Mouse (Mus musculus) common myeloid progenitor, adult 5-6 weeks (primary cell): ENCODE measurements around the gene Cd59a. TPM values are rescaled to one million over a fixed set of nuclear protein-coding genes. Genes with fewer than 3 reads are reported as not detected.
A peak's percentile ranks its signal among the peaks of the same experiment; 100 is the strongest.

ENCODE experiments used
- ATAC-seq: replicated peaks from 2 replicates; pipeline ENCODE4 v1.8.0; 2016; ENCODE audit warnings: low read depth, mild to moderate bottlenecking, moderate TSS enrichment, inconsistent platforms; ENCODE audit not compliant: poor library complexity, severe bottlenecking
- total RNA-seq: library from RNA; stranded (forward); fragments of 200-1000, 187-1606 nt; gene quantifications from 2 replicates; pipeline ENCODE4 v1.2.3, GENCODE M21; 2017

The Cd59a gene
- total RNA-seq, 1 experiment from 2014 or later, result 11.8 TPM

DNA sequence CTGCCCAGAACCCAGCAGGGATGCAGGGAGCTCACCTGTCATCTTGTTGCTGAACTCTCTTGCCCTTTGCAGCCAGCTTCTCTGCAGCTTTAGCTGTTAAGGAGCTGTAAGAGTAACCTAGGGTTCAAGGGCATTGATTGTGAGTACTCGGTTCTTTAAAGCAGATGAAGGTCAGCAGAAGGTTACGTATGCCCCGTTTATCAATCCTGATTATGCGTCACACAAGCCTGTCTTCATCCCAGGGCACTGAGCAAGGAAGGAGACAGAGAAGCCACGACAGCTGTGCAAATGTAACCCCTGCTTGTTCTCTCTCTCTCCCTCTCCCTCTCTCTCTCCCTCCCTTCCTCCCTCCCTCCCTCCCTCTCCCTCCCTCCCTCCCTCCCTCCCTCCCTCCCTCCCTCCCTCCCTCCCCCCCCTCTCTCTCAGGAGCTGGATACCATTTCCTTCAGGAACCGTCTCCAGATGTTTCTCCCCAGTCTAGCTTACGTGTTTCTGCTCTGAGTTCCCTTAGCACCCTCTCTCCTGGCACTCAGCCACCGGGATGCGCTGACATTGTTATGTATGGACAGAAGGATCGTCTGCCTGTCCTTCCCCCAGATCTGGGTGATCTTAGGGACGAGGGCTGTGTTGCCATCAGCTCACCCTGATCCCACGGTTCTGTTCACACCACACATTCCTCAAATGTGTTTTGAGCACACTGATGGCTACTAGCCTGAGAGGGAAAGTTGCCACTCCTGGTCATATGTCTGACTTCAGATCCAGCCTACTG, 37.6 kb downstream of the Cd59a start:
- ATAC-seq, result no peak

DNA sequence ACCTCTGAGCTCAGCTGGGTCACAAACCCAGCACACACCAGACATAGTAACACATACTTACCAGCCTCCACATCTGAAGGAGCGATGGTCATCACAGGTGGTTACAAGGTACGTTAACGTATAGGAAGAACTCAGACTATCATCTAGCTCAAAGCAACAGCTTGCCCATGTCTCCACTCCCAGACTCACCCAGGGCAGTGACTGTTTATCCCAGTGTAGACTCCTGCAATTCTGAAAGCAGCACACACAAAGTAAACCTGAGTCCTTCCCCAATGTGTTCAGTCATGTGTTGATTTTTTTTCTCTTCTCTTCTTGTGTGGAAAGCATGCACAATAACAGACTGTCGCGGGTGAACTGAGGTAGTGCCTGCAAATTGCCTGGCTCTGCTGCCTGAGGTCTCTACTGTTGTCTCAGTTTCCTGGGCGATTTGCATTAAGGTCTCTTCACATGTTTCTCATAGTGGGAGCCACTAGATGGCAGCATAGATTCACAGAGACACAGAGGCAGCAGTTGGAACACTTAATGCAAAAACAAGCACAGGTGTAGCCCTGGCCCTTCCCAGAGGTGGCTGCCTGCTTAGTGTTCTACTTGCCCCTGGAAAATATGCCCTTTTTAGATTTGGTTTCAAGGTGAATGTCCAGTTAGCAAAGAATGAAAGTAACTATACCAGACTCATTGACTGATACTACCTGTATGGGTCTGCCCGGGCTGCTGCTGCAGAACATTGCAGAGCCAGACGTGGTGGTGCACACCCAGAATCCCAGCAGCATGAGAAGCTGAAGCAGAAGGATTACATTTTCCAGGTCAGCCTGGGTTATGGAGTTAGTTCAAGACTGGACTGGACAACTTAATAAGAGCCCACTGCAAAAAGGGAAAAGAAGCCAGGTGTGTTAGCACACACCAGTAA, 38.8 kb downstream of the Cd59a start:
- peak; percentile 63 for ATAC-seq

DNA sequence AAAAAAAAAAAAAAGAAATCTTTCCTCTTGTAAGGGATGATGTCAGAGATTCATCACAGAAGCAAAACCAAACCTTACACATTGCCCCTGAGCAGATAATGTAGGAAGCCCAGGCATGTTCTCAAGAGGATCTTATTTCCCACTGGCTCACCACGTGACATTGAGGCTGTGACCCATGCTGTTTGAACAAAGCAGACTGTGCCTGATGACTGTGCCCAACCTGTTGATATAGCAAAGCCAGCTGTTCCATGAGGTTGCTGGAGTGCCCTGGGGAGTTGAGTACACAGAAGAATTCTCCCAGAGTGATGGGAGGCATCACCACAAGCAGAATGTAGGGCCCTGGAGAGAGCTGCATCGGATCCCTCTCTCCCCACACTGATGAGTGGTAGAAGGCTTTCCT, 40.3 kb downstream of the Cd59a start:
- no peak for ATAC-seq

DNA sequence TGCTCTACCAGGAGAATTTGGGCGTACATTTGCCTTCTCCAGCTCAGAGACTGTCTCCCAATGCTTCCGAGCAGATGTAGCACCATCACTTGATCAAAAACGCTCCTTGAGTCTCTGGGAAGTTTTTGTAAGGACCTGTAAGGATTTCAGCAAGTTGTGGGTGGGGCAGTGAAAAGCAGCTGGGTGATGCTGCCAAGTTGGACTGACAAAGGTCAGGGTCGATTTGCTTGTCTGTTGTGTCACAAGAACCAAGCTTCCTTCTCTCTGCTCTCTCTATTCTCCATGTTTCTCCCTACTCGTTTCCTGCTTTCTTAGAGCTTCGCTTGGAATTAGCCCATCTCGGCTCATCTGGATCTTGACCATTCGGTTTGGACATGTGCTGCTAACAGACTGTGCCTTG, 46.5 kb downstream of the Cd59a start:
- ATAC-seq, result no peak

DNA sequence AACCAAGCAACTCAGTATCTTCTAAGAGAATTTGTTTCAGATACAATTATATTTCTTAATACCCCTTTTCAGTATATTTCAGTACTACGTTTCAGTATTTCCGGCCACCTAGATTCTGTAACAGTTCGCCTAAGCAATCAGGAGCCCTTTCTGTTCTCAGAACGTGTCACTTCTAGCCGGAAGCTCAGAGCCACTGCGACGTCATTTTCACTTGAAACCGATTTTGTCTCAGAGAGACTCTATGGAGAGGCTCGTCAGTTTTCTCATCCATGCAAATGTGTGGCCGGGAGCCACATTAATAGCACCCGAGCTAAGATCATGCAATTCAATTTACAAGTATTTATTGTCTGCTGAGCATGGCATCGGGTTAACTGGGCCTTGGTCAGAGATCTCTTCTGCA, 48.4 kb downstream of the Cd59a start:
- ATAC-seq, result no peak

DNA sequence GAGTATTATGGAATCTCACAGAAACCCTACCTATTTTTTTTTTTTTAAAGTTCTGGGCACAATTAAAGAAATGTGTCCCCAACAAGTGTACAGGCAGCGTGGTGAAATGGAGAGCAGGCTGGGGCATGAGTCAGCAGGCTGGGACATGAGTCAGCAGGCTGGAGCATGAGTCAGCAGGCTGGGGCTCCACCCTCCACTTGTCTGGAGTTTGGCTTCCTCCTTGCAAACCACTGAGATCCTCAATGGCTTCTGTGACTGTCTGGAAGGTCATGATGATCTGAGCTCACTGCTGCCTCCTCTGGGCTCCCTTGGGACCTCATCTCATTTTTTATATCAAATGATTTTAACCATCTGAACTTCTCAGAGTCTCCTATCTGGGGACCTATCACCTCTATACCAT, 50.4 kb downstream of the Cd59a start:
- peak; percentile 97 for ATAC-seq

DNA sequence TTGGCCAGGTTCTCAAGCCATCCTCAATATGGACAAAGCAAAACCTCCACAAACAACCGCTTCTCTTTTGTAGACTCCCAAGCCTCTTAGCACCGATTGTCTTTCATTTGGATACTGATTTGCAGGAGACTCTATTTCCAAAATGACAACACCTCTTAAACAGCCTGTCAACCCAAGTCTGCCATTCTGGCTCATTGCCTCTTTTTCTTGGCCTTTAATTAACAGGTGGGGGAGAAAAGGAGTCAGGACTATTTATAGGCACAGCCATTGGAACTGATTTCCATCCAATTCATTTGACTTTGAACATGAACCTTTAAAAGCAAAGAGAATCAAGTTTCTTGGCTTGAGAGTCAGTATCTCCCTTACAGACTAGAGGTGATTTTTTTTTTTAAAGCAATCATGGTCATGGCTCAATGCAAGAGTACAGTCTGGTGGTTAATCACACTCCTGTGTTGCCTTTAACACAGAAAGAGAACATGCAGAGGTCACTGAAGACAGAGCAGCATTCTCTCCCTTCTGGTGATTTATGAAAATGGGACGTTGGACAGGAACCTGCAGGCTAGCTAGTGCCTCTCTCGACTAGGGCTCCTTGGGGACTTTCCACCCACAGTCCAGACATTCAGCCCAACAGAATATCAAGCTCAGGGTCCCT, 52.4 kb downstream of the Cd59a start:
- no peak for ATAC-seq

DNA sequence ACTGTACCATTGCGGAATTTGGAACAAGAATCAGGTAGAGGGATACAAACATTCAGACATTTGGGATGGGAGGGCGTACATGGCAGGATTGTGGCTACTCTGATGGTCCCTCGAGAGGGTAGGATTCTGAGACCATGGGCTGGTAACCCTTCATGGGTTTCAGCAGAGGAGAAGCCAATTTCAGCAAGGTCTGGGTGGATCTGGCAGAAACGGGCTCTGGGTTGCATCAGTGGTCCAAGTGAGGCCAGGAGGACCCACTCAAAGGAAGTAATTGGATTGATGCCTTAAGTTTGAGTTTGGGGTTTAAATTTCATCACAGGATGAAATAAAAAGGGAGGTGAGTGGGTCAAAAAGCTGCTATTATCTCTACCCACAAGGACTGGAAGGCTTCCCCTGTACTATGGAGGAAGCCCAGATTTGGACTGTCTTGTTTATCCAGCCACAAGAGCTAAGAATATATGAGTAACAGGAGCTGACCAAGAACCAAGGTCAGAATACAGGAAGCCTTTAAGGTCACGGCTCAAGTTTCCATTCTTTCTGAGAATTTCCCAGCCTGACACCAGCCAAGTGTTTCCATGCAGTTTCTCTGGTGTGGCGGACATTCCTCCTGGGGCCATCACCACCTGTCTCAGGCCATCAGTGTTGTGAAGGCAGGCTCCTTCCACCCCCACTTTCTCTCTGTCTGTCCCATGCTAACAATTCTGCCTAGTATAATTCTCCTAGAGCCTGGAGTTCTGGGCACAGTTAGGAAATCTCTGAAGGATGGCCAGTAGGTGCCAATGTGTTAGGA, 55.2 kb downstream of the Cd59a start:
- ATAC-seq, result no peak

DNA sequence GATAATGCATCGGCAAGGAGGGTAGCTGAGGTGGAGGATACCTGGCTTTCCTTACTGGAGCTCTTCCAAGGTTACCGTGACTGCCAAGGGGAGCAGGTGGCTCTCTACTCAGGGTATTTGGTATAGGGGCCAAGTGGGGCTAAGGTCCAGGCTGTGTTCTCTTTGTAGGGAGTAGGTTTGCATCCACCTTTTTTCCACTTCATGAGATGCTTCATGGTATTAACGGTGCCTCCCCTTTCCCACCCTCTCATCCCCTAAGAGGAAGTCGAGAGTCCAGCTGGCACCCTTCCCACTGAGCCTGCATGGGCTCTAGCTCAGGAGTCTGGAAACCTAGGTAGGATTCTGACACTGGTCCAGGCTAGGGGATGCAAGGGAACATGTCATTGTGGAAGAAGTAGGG, 57.7 kb downstream of the Cd59a start:
- ATAC-seq, result no peak

DNA sequence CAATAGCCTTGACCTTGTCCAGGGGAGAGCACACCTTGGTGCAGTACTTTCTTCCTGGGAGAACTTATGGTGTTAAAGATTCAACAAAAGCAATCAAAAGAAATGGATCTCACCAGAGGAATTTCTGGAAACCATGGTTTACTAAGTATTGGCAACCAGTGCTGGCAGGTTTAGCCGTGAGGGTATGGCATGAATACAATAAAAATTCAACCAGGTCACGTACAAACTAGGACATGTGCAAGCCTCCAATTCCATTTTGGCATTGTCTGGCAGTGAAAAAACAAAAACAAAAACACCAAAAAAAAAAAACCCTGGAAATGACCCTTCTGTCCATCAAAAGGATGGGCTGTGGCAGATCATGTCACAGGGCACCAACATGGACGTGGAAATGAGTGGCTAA, 58.3 kb downstream of the Cd59a start:
- no peak for ATAC-seq

DNA sequence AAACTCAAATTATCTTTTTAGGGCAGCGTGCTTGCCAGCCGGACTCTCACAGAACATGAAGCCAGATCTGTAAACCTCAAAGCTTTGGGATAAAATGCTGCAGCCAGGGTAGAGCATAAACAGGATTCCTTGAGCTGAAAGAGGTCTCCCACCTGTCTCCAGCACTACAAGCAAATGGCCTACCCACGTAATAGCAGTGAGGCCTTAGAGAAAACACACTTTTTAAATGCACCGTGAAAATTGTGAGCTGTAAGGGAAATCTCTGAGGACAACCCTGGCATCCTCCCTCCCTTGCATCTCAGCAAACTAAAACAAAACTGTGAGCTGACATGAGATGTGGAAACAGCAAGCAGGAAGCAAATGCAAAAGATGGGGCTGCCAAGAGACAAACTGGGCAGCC, 62.2 kb downstream of the Cd59a start:
- ATAC-seq, result no peak

DNA sequence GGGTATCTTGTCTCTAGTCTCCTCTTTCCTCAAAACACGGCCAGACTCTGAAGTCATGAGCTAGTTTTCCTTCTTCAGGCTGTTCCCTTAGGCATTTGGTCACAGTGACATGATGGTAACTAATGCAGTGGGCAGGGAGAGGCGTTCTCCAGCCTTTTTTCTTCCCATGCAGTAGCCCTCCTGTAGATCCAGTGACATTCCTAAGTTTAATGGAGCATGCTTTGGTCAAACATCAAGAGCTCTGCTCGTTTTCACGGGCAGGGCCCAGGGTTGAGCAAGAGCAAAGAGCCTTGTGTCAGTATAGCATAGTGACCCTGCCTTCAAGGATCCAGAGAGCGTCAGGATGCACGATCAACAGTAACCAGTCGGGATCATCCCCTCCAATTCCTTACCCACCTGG, 67.8 kb downstream of the Cd59a start:
- ATAC-seq, result no peak

DNA sequence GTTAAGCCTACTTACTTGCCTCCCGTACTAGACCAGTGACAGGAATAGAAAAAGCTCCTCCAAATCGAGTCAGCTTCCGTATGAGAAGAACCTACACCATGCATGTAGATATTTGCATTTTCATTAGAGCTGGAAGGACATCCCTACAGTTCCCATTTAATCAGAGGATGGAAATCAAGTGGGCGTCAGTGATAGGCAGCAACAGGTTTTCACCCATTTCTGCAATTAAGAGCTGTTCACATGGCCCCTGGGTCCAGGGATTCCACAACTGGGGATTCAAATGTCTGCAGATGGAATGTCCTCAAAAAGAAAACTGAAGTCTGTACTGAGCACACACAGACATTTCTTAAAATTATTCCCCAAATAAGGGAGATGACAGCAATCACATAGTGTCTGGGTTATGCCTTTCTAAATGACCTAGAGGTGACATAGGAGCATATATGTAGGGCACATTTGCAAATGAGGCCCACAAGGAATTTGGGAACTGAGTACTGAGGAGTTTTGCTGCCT, 68.4 kb downstream of the Cd59a start:
- ATAC-seq, result no peak

Other genes starting within 250 kb of the Cd59a start
- 380 and 387 TPM in 2 replicates for gene Lmo2, start 137.8 kb upstream of the Cd59a start, total RNA-seq
- 82.4 and 96.6 TPM in 2 replicates for gene Fbxo3, start 68.1 kb upstream of the Cd59a start, total RNA-seq
- gene 4931422A03Rik, start 67.4 kb upstream of the Cd59a start, total RNA-seq, result 0.44 and 0.96 TPM in 2 replicates
- not detected in 2 replicates for gene Gm10912, start 30.0 kb upstream of the Cd59a start, total RNA-seq
- not detected in 2 replicates for gene Gm10799, start 27.3 kb upstream of the Cd59a start, total RNA-seq
- gene Cd59b, start 26.0 kb upstream of the Cd59a start, total RNA-seq, result 6.5 and 18.1 TPM in 2 replicates
- not detected in 2 replicates for gene A930018P22Rik, start 27.0 kb downstream of the Cd59a start, total RNA-seq